Mouse (Mus musculus) lung, postnatal 0 days (tissue): ENCODE data around the gene Tsen2.

ENCODE experiments used
- CTCF ChIP-seq: IDR thresholded peaks from 2 replicates; pipeline ENCODE4 v1.5.1; 2016; ENCODE audit warnings: antibody characterized with exemption, mild to moderate bottlenecking
- EP300 ChIP-seq: IDR thresholded peaks from 2 replicates; pipeline ENCODE4 v1.6.1; 2016; ENCODE audit warnings: antibody characterized with exemption, mild to moderate bottlenecking, control low read depth

DNA sequence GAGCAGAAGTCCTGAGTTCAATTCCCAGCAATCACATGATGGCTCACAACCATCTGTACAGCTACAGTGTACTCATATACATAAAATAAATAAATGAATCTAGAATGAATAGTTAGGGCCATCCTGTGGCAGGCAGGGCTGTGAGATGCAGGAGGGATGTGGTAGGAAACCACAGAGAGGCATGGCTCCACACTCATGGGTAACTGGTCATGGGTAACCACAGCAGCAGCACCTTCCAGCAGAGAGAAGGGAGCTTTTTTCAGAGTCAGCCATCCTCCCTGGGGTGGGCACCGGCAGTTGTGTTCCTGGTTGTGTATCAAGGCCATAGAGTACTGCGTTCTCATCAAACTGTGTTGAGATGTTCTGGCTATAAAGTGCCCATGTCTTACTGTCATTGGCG is 50.0 kb downstream of the Tsen2 start:
- TF ChIP-seq CTCF: no peak
- TF ChIP-seq EP300: no peak
